Mouse (Mus musculus): ENCODE results near the gene Gm17581. TPM values are rescaled to one million over a fixed set of nuclear protein-coding genes. Genes with fewer than 3 reads are reported as not detected.

Gene Gm17581
- not detected in 2 replicates for polyA plus RNA-seq (2012; rRNA removed)

GRCm38 (mm10) chr2:155735766-155736165, at the start of gene Gm17581:
Gm17581 (minus strand) TSS chr2:155735866.

GRCm38 (mm10) chr2:155774927-155775684, 39.4 kb upstream of the Gm17581 start, which contains the start of gene Mmp24:
Mmp24 (plus strand) TSS chr2:155775342.

DNA sequence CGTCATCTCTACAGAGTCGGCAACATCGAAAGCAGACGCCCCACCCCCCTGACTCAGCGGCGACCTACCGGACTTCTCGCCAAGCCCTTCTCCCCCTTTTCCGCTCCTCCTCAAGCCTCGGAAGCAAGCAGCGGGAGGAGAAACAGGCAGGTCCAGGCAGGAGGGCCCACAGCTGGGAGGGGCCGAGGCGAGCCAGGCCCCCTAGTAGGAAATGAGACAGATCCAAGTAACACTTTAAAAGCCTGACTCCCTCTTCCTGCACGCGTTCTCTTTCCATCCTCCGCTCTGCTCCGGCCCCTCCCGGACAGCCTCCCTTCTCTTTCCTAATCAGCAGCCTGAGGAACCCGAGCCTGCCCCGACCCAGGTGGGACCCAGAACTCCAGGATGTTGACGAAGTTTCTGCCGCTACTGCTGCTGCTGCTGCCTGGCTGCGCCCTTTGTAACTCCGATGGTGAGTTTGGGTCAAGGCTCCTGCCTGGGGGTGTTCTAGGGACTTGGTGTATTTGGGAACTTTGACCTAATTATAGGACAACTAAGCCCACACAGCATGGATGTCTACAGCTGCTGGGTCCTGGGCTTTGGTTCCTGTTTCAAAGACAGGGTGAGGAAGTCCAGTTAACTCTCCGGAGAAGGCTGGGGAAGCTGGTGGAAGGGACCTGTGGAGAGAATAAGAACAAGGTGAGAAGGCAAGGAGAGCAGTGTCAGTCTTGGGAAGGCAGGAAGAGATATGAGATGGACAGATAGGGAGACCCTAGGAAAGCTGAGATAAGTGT, 15.5 kb upstream of the Gm17581 start, which contains the start of gene Procr:
Procr (plus strand) TSS at position 104 of the 773 bp plus-strand sequence.

DNA sequence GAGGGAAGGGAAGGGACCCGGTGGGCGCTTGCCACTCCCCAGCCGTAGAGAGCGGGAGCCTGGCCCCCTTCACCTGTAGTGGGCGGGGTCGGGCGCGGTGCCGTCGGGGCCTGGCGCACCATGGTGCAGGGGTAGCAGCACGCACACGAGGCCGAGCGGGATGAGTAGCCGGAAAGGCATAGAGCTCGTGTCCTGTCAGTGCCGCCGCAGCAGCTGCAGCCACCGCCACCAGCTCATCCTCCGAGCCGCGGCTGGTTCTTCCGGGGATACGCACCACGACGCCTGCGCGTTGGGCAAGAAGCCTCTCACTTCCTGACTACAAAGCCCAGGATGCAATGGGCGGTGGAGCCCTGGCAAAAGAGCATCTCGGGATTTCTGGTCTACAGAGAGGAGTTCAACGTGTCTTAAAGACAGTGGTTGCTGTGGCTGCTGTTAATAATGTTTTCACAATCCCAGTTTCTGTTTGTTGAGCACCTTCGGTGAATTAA, 6.5 kb downstream of the Gm17581 start, which contains the start of gene Edem2:
Edem2 (minus strand) TSS at position 318 of the 488 bp plus-strand sequence.

DNA sequence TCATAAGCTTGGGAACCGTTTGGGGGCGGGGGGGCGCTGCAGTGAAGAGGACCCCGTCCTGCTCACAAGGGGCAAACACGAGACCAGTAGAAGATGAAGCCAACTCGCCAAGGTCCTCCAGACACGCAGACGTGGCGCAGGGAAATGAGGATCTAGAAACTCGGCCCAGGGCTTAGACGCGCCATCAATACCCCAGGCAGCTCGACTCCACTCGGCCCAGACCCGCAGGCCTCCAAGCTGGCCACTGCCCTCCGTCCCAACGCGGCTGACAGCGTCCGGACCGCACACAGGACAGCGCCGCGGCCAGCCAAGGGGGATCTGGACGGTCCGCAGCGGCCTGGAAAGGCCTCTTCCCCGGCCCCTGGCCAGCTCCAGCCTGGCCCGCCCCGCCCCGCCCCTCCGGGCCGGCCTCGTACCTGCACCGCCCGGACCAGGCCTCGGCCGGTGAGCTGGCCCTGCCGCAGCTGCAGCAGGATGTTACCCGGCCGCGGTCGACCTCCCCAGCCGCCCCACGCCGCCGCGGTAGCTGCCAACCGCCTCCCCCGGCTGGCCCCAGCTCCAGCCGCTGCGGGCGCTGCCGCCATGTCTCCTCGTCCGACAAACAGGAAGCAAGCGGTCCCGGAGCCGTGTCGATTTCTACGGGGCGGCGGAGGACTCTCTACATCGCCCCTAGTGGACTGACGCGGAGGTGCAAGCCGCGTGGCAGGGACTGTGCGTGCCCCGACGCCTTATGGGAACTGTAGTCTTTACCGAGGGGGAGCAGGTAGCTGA, 43.8 kb downstream of the Gm17581 start, which contains the start of gene Trpc4ap:
Trpc4ap (minus strand) TSS at position 662 of the 771 bp plus-strand sequence.

Other genes starting within 250 kb of the Gm17581 start
- gene Acss2, start 217.9 kb downstream of the Gm17581 start, polyA plus RNA-seq (2012; rRNA removed) = 27.3 and 59.6 TPM in 2 replicates
- 0.35 and 0.50 TPM in 2 replicates for gene Ggt7, start 217.6 kb downstream of the Gm17581 start, polyA plus RNA-seq (2012; rRNA removed)
- 36.9 and 39.4 TPM in 2 replicates for gene Gss, start 143.1 kb downstream of the Gm17581 start, polyA plus RNA-seq (2012; rRNA removed)
- gene Myh7b, start 124.7 kb downstream of the Gm17581 start, polyA plus RNA-seq (2012; rRNA removed) = 0.83 and 1.3 TPM in 2 replicates
- gene Trpc4ap, start 43.5 kb downstream of the Gm17581 start, polyA plus RNA-seq (2012; rRNA removed) = 44.5 and 49.6 TPM in 2 replicates
- gene Edem2, start 6.4 kb downstream of the Gm17581 start, polyA plus RNA-seq (2012; rRNA removed) = 39.2 and 41.0 TPM in 2 replicates
- gene Procr, start 15.3 kb upstream of the Gm17581 start, polyA plus RNA-seq (2012; rRNA removed) = 1.3 and 1.4 TPM in 2 replicates
- gene Mmp24, start 39.5 kb upstream of the Gm17581 start, polyA plus RNA-seq (2012; rRNA removed) = 0.01 TPM in 2 replicates
- gene BC029722, start 83.6 kb upstream of the Gm17581 start, polyA plus RNA-seq (2012; rRNA removed) = 6.0 and 6.2 TPM in 2 replicates
- gene Eif6, start 91.1 kb upstream of the Gm17581 start, polyA plus RNA-seq (2012; rRNA removed) = 50.1 and 53.1 TPM in 2 replicates
- gene Fam83c, start 99.0 kb upstream of the Gm17581 start, polyA plus RNA-seq (2012; rRNA removed) = under 0.01 and 0.01 TPM in 2 replicates
- gene Uqcc1, start 194.4 kb upstream of the Gm17581 start, polyA plus RNA-seq (2012; rRNA removed) = 21.3 and 23.4 TPM in 2 replicates
- not detected in 2 replicates for gene Gm15557, start 204.9 kb upstream of the Gm17581 start, polyA plus RNA-seq (2012; rRNA removed)
- not detected in 2 replicates for gene Gdf5, start 209.5 kb upstream of the Gm17581 start, polyA plus RNA-seq (2012; rRNA removed)
- 4.7 and 5.3 TPM in 2 replicates for gene Cep250, start 220.6 kb upstream of the Gm17581 start, polyA plus RNA-seq (2012; rRNA removed)